Mouse (Mus musculus): ENCODE measurements around the gene Brpf3.

The Brpf3 gene

GRCm38 (mm10) chr17:28874216-28874615 lies 73.3 kb downstream of the Brpf3 start:
- DNase-seq (ENCODE audit: low spot score), result no peak

GRCm38 (mm10) chr17:28874825-28875224 lies 73.9 kb downstream of the Brpf3 start:
- no peak for DNase-seq (ENCODE audit: low spot score)

GRCm38 (mm10) chr17:28875316-28875715 lies 74.4 kb downstream of the Brpf3 start:
- DNase-seq (ENCODE audit: low spot score), result no peak

- no peak for DNase-seq (ENCODE audit: low spot score)
Measured at GRCm38 (mm10) chr17:28876331-28876730, 75.4 kb downstream of the Brpf3 start.

- no peak for DNase-seq (ENCODE audit: low spot score)
Measured at GRCm38 (mm10) chr17:28876821-28877220, 75.9 kb downstream of the Brpf3 start.

- peak; percentile 49 for DNase-seq (ENCODE audit: low spot score)
Measured at GRCm38 (mm10) chr17:28879931-28880391, 79.1 kb downstream of the Brpf3 start.

- no peak for DNase-seq (ENCODE audit: low spot score)
Measured at GRCm38 (mm10) chr17:28882316-28882715, 81.4 kb downstream of the Brpf3 start.

- DNase-seq (ENCODE audit: low spot score), result no peak
Measured at GRCm38 (mm10) chr17:28882810-28883209, 81.9 kb downstream of the Brpf3 start.

- no peak for DNase-seq (ENCODE audit: low spot score)
Measured at GRCm38 (mm10) chr17:28883941-28884516, 83.1 kb downstream of the Brpf3 start.

GRCm38 (mm10) chr17:28885231-28885630 lies 84.3 kb downstream of the Brpf3 start:
- DNase-seq (ENCODE audit: low spot score), result no peak

- no peak for DNase-seq (ENCODE audit: low spot score)
Measured at GRCm38 (mm10) chr17:28886266-28886665, 85.4 kb downstream of the Brpf3 start.

Measured in ovary, postnatal 10 days (tissue).